Mouse (Mus musculus) ES-E14 (cell line): ENCODE results near the gene 4930519G04Rik. TPM values are rescaled to one million over a fixed set of nuclear protein-coding genes. Genes with fewer than 3 reads are reported as not detected.

Experiments
- DNase-seq: peaks from one replicate; pipeline ENCODE4 v3.0.0-alpha.2; 2013; ENCODE audit warnings: low read depth, low spot score
- H3K27ac ChIP-seq: 2 replicates; pipeline ENCODE4 v1.5.1; 2012; ENCODE audit warnings: low read depth, mild to moderate bottlenecking, low read length, moderate library complexity, mixed read lengths; ENCODE audit not compliant: poor library complexity, insufficient read depth, severe bottlenecking
- H3K36me3 ChIP-seq: 2 replicates; pipeline ENCODE4 v1.6.1; 2012; ENCODE audit warnings: mild to moderate bottlenecking, low read length, moderate library complexity, mixed read lengths; ENCODE audit not compliant: control insufficient read depth, poor library complexity, insufficient read depth, severe bottlenecking
- H3K4me1 ChIP-seq, 2 experiments: fragments of 150-350 bp in 1 of 2; sonication (generic) in 1 of 2; 2 replicates each; pipeline ENCODE4 v1.6.1; 2012; ENCODE audit warnings: low read length in 2 of 2, mild to moderate bottlenecking in 1 of 2, mixed read lengths in 1 of 2; ENCODE audit not compliant: control insufficient read depth in 2 of 2, insufficient read depth in 2 of 2, poor library complexity in 1 of 2
- H3K4me3 ChIP-seq, 2 experiments: fragments of 150-350 bp in 1 of 2; sonication (generic) in 1 of 2; 2 replicates each; pipeline ENCODE4 v1.5.1; 2012; ENCODE audit warnings: low read length in 2 of 2, low read depth in 1 of 2, mild to moderate bottlenecking in 1 of 2, mixed read lengths in 1 of 2; ENCODE audit not compliant: insufficient read depth in 1 of 2, poor library complexity in 1 of 2, severe bottlenecking in 1 of 2
- H3K9ac ChIP-seq: 2 replicates; pipeline ENCODE4 v1.6.1; 2012; ENCODE audit warnings: low read depth, mild to moderate bottlenecking, low read length, mixed read lengths; ENCODE audit not compliant: poor library complexity, insufficient read depth, severe bottlenecking
- H3K9me3 ChIP-seq: fragments of 150-350 bp; sonication (generic); 2 replicates; pipeline ENCODE4 v1.6.1; 2012; ENCODE audit warnings: low read depth, mild to moderate bottlenecking, low read length; ENCODE audit not compliant: control insufficient read depth, insufficient read depth
- CHD2 ChIP-seq: IDR thresholded peaks from 2 replicates; pipeline ENCODE4 v1.6.1; 2014; ENCODE audit warnings: mild to moderate bottlenecking, low read depth, low read length, inconsistent platforms
- HCFC1 ChIP-seq: IDR thresholded peaks from 2 replicates; pipeline ENCODE4 v1.6.1; 2012; ENCODE audit warnings: low read length, inconsistent platforms, borderline replicate concordance; ENCODE audit not compliant: insufficient read depth
- MAFK ChIP-seq: IDR thresholded peaks from 2 replicates; pipeline ENCODE4 v1.6.1; 2014; ENCODE audit warnings: mild to moderate bottlenecking, low read depth, low read length, inconsistent platforms; ENCODE audit not compliant: insufficient read depth
- ZC3H11A ChIP-seq: IDR thresholded peaks from 2 replicates; pipeline ENCODE4 v1.6.1; 2012; ENCODE audit warnings: low read depth, mild to moderate bottlenecking, inconsistent platforms, low read length, borderline replicate concordance
- ZNF384 ChIP-seq: IDR thresholded peaks from 2 replicates; pipeline ENCODE4 v1.6.1; 2012; ENCODE audit warnings: low read depth, low read length, inconsistent platforms
- in situ Hi-C, 2 experiments: fragments of 600-800 bp; cut with MboI; formaldehyde crosslinking; loops; one replicate each; pipeline ENCODE4 v1.15.1; 2025; ENCODE audit warnings: low sequenced_read_pairs in 2 of 2, inconsistent platforms in 1 of 2; ENCODE audit not compliant: unreplicated experiment in 2 of 2
- total RNA-seq: library from RNA; depleted of rRNA; stranded (reverse); fragments of 300-350 nt; gene quantifications from 2 replicates; pipeline ENCODE4 v1.2.3, GENCODE M21; 2012

The 4930519G04Rik gene
- total RNA-seq, 1 experiment, result not detected

GRCm38 (mm10) chr5:114822796-114823688 is 30.4 kb upstream of the 4930519G04Rik start, which contains the start of gene 1500011B03Rik:
Gene 1500011B03Rik, minus strand, starts transcription at chr5:114823468.
- Histone ChIP-seq H3K4me3 (peak within 1 kb of the TSS; percentile 87 to 100), H3K4me1 (peaks cover 2 to 19% of the 10 kb centered on the region in 2 experiments; a peak in 2 of 4 replicates), H3K9me3 (no peaks in the 10 kb centered on the region), H3K9ac (peak within 1 kb of the TSS; percentile 95), H3K27ac (peak within 1 kb of the TSS; percentile 71), H3K36me3 (peaks cover 8% of the 10 kb centered on the region)
- in situ Hi-C loops, result no loop called here
- peak; percentile 68 for DNase-seq
- TF ChIP-seq MAFK (no peak), ZNF384 (peak; percentile 59; the same call in 1 of the 2 replicates)

- TF ChIP-seq ZC3H11A (no peak), HCFC1 (peak; percentile 20; the same call in 1 of the 2 replicates)
- DNase-seq, result peak; percentile 65
- Histone ChIP-seq H3K9me3 (no peaks in the 10 kb centered on the region), H3K4me1 (peaks cover 2 to 11% of the 10 kb centered on the region in 2 experiments; a peak in 2 of 4 replicates), H3K36me3 (peaks cover 8% of the 10 kb centered on the region), H3K4me3 (peak overlapping the region; percentile 41 to 50), H3K9ac (no peak overlapping the region; the same call in 1 of the 2 replicates), H3K27ac (peak overlapping the region; percentile 49; the same call in 1 of the 2 replicates)
- in situ Hi-C loops, result no loop called here
These were observed 29.3 kb upstream of the 4930519G04Rik start for GRCm38 (mm10) chr5:114824197-114824596.

- DNase-seq, result peak; percentile 96
- in situ Hi-C loops, result no loop called here
These were observed 27.3 kb upstream of the 4930519G04Rik start for GRCm38 (mm10) chr5:114825978-114826691.

GRCm38 (mm10) chr5:114827427-114827826 is 26.0 kb upstream of the 4930519G04Rik start:
- Histone ChIP-seq H3K9ac (no peak overlapping the region), H3K4me3 (no peak overlapping the region), H3K4me1 (peaks cover 2 to 11% of the 10 kb centered on the region in 2 experiments; a peak in 2 of 4 replicates), H3K36me3 (no peaks in the 10 kb centered on the region), H3K9me3 (no peaks in the 10 kb centered on the region), H3K27ac (no peak overlapping the region)
- DNase-seq, result no peak
- no peak for TF ChIP-seq HCFC1
- no peak for TF ChIP-seq ZC3H11A
- no peak for TF ChIP-seq ZNF384
- TF ChIP-seq MAFK, result no peak
- no peak for TF ChIP-seq CHD2
- in situ Hi-C loops, result no loop called here

More at GRCm38 (mm10) chr5:114825978-114826691, 27.3 kb upstream of the 4930519G04Rik start:
- peak overlapping the region; percentile 59 to 83 for H3K4me3 ChIP-seq
- H3K9ac ChIP-seq, result peak overlapping the region; percentile 81
- H3K27ac ChIP-seq, result peak overlapping the region; percentile 68; the same call in 1 of the 2 replicates
- H3K9me3 ChIP-seq, result no peaks in the 10 kb centered on the region
- peaks cover under 1% of the 10 kb centered on the region for H3K36me3 ChIP-seq
- TF ChIP-seq CHD2 (no peak), HCFC1 (no peak), MAFK (no peak), ZC3H11A (no peak), ZNF384 (no peak)
- H3K4me1 ChIP-seq, result peaks cover 2 to 11% of the 10 kb centered on the region in 2 experiments; a peak in 2 of 4 replicates
